Mouse (Mus musculus) stomach, embryonic 14.5 days (tissue): Measurements from ENCODE around the gene Gcnt2. TPM values are rescaled to one million over a fixed set of nuclear protein-coding genes. Genes with fewer than 3 reads are reported as not detected.

Experiments
- ATAC-seq: fragments of 200-750 bp; cut with Nextera tagmentation; 2 replicates; pipeline ENCODE4 v1.8.0; 2017; ENCODE audit warnings: low read depth, moderate TSS enrichment; ENCODE audit not compliant: insufficient number of reproducible peaks, insufficient read depth, low FRiP score
- H3K27ac ChIP-seq: fragments of 300-500 bp; sonication (generic); 2 replicates; pipeline ENCODE4 v1.5.1; 2014; ENCODE audit warnings: mild to moderate bottlenecking, low read length, moderate library complexity, mixed read lengths
- H3K27me3 ChIP-seq: fragments of 300-500 bp; sonication (generic); 2 replicates; pipeline ENCODE4 v1.6.1; 2014; ENCODE audit warnings: low read length, control low read depth, mixed read lengths; ENCODE audit not compliant: control insufficient read depth, insufficient read depth
- H3K36me3 ChIP-seq: fragments of 300-500 bp; sonication (generic); 2 replicates; pipeline ENCODE4 v1.6.1; 2014; ENCODE audit warnings: mild to moderate bottlenecking, control low read depth, low read length, moderate library complexity, mixed read lengths; ENCODE audit not compliant: control insufficient read depth, insufficient read depth
- H3K4me1 ChIP-seq: fragments of 300-500 bp; sonication (generic); 2 replicates; pipeline ENCODE4 v1.6.1; 2014; ENCODE audit warnings: low read length, control low read depth, mixed read lengths; ENCODE audit not compliant: control insufficient read depth, insufficient read depth
- H3K4me2 ChIP-seq: fragments of 300-500 bp; sonication (generic); replicated peaks from 2 replicates; pipeline ENCODE4 v1.6.1; 2014; ENCODE audit warnings: low read depth, low read length, control low read depth
- H3K4me3 ChIP-seq: fragments of 300-500 bp; sonication (generic); 2 replicates; pipeline ENCODE4 v1.5.1; 2014; ENCODE audit warnings: low read depth, low read length, control low read depth
- H3K9ac ChIP-seq: fragments of 300-500 bp; sonication (generic); replicated peaks from 2 replicates; pipeline ENCODE4 v1.6.1; 2014; ENCODE audit warnings: low read depth, mild to moderate bottlenecking, control low read depth, low read length, moderate library complexity, mixed read lengths
- H3K9me3 ChIP-seq: fragments of 300-500 bp; sonication (generic); 2 replicates; pipeline ENCODE4 v1.6.1; 2016; ENCODE audit warnings: low read depth, low read length, control low read depth; ENCODE audit not compliant: control insufficient read depth
- WGBS: fragments of 180-500 bp; shearing (Covaris S2); extraction: QIAGEN DNeasy Blood & Tissue Kit; methylation state at CpG from one replicate; pipeline ENCODE4 v1.1.7; 2014; 5-methylcytosine and 5-hydroxymethylcytosine counted together
- polyA plus RNA-seq: library from polyadenylated mRNA; unstranded; fragments of >200 nt; fragmentation: Nextera tagmentation; extraction: Ambion mirVana; gene quantifications from 2 replicates; pipeline ENCODE4 v1.2.1, GENCODE M21; 2014

Gene Gcnt2
- polyA plus RNA-seq, 1 experiment from 2014 or later = 8.3 TPM

DNA sequence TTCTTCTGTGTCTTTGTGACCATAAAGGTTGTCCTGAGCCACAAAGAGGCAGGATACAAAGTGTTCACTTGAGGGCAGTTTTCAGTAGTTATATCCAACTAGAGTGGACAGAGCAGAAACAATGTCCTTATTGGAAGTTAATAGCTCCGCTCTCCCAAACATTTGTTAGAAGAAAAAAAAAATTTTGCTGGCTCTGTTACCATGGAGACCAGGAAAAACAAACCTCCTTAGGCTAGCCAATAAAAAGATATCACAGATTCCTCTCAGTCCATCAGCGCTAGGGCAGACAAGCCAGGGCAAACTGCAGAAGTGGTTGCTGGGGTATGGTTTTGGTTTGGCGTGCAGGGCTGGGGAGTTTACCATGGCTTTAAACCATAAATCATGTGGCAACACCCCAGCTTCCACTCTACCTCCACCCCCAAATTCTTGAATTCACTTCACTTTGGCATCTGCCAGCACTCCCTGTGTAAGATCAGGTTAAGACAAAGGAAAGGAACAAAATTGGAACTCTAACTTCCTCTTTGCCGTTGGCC lies 54.6 kb downstream of the Gcnt2 start:
- 57% methylated on average over 4 of the region's 4 CpGs for WGBS
- peaks cover 15% of the 10 kb centered on the region; the same call in 1 of the 2 replicates for H3K4me1 ChIP-seq
- ATAC-seq = no peak

DNA sequence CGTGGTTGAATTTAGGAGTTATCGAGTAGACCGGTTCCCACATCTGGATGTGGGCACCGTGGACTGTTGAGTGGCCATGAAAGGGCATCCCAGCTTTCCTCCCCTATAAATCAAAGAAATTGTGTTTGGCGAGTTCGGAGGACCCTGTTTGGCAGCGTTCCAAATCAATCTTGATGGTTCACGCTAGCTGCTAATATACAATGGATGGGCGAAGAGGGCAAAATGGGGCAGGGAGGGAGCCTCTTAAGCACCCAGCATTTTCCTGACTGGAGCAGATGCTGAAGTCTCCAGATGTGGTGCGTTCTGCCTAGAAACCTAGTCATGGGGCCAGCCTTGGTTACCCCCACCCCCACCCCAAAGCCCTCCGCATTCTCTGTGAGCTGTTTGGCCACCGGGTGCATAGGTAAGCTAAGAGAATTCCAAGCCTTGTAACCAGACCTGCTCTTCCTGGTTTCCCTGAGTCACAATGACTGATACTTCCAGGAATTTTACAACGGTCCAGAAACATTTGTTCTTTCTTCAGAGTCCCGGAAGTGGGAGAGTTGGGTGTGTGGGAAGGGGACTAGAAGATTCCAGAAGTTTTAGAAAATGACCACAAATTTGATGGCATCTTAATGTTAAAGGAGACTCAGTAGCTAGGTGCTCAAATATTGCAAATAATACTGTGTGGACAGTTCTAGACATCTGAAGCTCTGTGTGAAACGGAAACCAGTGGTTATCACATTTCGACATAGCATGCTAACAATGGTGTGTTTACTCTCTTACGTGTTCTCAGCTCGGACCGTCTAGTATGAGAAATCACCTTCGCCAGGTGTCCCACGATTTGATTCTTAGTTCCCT lies 57.0 kb downstream of the Gcnt2 start:
- H3K4me1 ChIP-seq = peaks cover 15% of the 10 kb centered on the region; the same call in 1 of the 2 replicates
- H3K9ac ChIP-seq = peak overlapping the region; percentile 37; the same call in 1 of the 2 replicates
- peak overlapping the region; percentile 89 for H3K4me2 ChIP-seq
- H3K27ac ChIP-seq = no peak overlapping the region; the same call in 1 of the 2 replicates
- H3K4me3 ChIP-seq = peak overlapping the region; percentile 42
- no peaks in the 10 kb centered on the region for H3K36me3 ChIP-seq
- WGBS = 6% methylated on average over 21 of the region's 21 CpGs
- H3K27me3 ChIP-seq = no peaks in the 10 kb centered on the region
- ATAC-seq = no peak
- H3K9me3 ChIP-seq = no peaks in the 10 kb centered on the region

More for the DNA sequence above, 54.6 kb downstream of the Gcnt2 start:
- Histone ChIP-seq H3K9me3 (no peaks in the 10 kb centered on the region), H3K4me3 (no peak overlapping the region), H3K9ac (no peak overlapping the region), H3K27me3 (no peaks in the 10 kb centered on the region), H3K27ac (no peak overlapping the region), H3K36me3 (no peaks in the 10 kb centered on the region), H3K4me2 (no peak overlapping the region)

DNA sequence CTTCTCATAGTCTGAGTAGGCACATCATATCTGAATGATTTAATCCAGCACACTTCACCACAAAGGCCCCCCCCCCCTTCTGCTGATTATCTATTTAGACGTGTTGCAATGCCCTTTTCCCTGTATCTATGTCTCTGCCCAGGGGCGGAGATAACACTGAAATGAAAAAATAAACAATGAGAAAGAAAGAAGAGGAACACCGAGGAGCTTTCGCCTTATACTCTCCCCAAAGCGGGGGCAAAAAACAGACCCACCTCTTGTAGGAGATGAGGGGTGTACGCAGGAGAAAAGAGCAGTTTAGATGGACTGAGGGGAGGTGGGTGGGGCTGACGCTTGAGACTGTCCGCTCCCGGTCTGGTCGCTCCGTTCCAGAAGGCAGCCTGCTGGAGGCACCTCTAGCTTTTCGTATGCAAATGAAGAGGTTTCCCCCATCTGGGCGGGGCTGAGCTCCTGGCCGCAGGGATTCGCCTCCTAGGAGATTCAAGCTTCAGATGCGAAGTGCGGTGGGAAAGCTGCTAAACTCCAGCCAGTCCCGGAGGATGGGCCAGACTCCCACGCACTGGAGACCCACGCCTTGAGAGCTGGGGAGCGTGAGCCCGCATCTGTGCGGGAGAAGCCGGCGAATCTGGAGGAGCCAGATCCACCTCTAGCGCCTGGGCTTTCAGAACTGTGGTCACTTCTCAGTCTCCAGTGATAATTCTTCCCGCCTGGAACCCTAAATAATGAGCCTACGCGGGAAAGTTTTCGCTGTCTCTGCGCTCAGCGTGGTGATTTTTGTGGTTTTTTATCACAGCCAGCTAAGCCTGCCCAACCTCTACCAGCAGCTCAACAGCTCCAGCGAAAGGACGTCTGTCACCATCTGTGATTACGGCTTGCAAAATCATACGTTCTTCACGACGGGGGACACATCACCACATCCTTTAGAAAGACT lies 57.9 kb downstream of the Gcnt2 start:
- ATAC-seq = peak; percentile 76; the same call in 1 of the 2 replicates
- Histone ChIP-seq H3K9ac (peak overlapping the region; percentile 37; the same call in 1 of the 2 replicates), H3K36me3 (no peaks in the 10 kb centered on the region), H3K4me1 (peaks cover 15% of the 10 kb centered on the region; the same call in 1 of the 2 replicates), H3K27me3 (no peaks in the 10 kb centered on the region), H3K4me3 (peak overlapping the region; percentile 42), H3K4me2 (peak overlapping the region; percentile 89), H3K9me3 (no peaks in the 10 kb centered on the region), H3K27ac (no peak overlapping the region)
- under 1% methylated on average over 38 of the region's 38 CpGs for WGBS

DNA sequence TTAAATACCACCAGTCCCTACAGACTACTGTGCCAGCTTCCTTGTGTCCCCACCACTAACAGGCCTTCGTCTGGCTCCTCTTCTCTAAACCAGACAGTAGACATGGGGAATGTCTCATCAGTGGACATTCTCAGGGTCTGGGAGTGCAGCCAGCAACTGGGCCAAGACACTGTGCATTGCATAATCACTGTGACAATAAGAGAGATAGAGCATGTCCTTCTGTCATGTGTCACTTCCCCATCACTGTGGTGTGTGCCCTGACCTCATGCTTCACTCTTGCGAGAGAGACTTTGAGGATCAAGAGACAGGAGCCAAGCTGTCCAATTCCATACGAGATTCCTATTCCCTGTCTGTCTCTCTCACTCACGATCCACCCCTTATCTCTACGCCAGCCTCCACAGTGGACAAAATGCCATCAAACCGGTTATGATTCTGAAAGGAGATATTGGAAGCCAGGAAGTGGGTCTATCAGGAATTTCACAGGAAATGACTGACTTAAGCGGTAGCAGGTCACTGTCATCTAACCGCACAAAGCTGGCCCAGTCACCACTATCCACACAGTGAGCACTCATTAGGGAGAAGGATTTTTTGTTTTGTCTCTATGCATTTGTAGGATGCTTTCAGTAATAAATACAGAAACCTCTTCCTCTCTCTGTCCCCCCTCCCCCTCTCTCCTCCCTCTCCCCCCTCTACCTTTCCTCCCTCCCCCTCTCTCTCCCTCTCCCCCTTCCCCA lies 61.9 kb downstream of the Gcnt2 start:
- Histone ChIP-seq H3K4me2 (no peak overlapping the region), H3K27me3 (no peaks in the 10 kb centered on the region), H3K9ac (no peak overlapping the region), H3K27ac (no peak overlapping the region), H3K9me3 (no peaks in the 10 kb centered on the region), H3K4me3 (no peak overlapping the region), H3K4me1 (peaks cover 11% of the 10 kb centered on the region; the same call in 1 of the 2 replicates), H3K36me3 (no peaks in the 10 kb centered on the region)
- no peak for ATAC-seq
- WGBS = 61% methylated on average over 8 of the region's 8 CpGs

DNA sequence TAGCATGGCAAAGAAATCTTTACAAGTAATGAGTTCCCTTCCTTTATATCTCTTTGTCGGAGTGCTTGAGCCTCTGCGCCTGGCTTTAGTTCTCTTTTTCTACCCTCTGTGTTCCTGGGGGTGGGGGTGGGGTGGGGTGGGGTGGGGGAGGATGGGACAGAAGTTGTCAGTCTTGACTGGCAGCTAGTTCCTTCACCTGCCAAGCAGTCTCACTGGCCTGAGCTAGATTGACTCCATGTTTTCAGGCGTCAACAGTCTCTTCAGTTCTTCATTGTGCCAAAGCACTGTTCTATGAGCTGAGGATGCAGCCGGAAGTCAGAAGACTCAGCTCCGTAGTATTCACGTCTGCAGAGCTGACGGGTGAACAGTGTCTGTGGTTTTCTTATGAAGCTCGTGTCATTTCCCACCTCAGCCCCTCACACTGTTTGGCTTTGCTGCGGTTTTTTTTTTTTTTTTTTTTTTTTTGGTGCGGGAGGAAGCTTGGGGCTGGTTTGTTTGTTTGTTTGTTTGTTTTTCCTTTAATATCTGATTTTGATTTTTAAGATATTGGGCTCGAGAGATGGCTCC lies 62.8 kb downstream of the Gcnt2 start:
- no peak for ATAC-seq
- no peaks in the 10 kb centered on the region for H3K9me3 ChIP-seq
- H3K27ac ChIP-seq = no peak overlapping the region
- no peaks in the 10 kb centered on the region for H3K27me3 ChIP-seq
- 82% methylated on average over 11 of the region's 11 CpGs for WGBS
- 0 out of 2 replicates have a peak, but pooled peaks cover 4% of the 10 kb centered on the region for H3K4me1 ChIP-seq
- no peak overlapping the region for H3K4me3 ChIP-seq
- no peak overlapping the region for H3K9ac ChIP-seq
- no peaks in the 10 kb centered on the region for H3K36me3 ChIP-seq
- no peak overlapping the region for H3K4me2 ChIP-seq

DNA sequence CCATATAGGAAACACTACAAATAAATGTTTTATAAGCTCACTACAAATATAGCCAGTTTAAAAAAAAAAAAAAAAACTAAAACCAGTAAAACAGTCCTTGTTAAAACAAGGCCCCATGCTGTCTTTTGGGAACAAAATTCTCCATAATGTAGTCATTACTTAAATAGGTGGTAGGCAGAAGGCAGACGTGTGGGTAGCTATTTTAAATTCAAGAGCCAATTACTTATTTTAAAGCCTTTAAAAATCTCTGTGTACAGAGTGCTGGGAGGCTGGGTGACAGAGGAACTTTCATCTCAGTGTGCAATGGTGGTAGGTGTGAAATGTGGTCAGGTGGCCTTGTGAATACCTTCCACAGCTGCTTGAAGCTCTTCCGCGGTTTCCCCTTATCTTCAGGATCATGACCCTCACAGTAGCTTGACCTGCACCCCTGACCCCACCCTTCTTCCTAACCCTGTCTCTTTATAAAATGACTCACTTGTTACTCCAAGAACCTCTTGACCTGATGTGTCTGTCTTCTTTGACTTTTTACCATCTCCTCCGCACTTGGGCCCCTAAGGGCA lies 64.3 kb downstream of the Gcnt2 start:
- Histone ChIP-seq H3K36me3 (no peaks in the 10 kb centered on the region), H3K27ac (no peak overlapping the region), H3K27me3 (no peaks in the 10 kb centered on the region), H3K4me3 (no peak overlapping the region), H3K4me1 (no peaks in the 10 kb centered on the region), H3K4me2 (no peak overlapping the region), H3K9me3 (no peaks in the 10 kb centered on the region), H3K9ac (no peak overlapping the region)
- 57% methylated on average over 4 of the region's 4 CpGs for WGBS
- ATAC-seq = no peak

- Histone ChIP-seq H3K4me3 (no peak overlapping the region), H3K4me2 (no peak overlapping the region), H3K9ac (no peak overlapping the region), H3K27me3 (no peaks in the 10 kb centered on the region), H3K9me3 (no peaks in the 10 kb centered on the region), H3K4me1 (no peaks in the 10 kb centered on the region), H3K36me3 (no peaks in the 10 kb centered on the region), H3K27ac (peak overlapping the region; percentile 58)
- 73% methylated on average over 9 of the region's 9 CpGs for WGBS
- no peak for ATAC-seq
These were observed 68.8 kb downstream of the Gcnt2 start for GRCm38 (mm10) chr13:40928192-40928898.
